In genomic region chr5:119687005-119687855, GRCm38 (mm10) we compare ENCODE assay signal across 11 mouse cellular contexts. TPM values are rescaled to one million over a fixed set of nuclear protein-coding genes. Genes with fewer than 3 reads are reported as not detected.
DNase-seq lines count a peak whose midpoint lies in the region; ATAC-seq and TF ChIP-seq lines count a peak whose summit lies in the region.
"Had no signal": no experiment of that assay in that cellular context is flagged by ENCODE, and none has a peak within 500 bp of the region (broad histone marks: within the 10 kb centered on the region; RNA-seq: fewer than 3 reads in every experiment).

No protein-coding gene starts in this region.

- H3K4me2 ChIP-seq in lung, embryonic 14.5 days: peak overlapping the region; percentile 73
- peak overlapping the region; percentile 58 for H3K4me2 ChIP-seq in embryonic facial prominence, embryonic 14.5 days (ENCODE audit: low read depth, low read length)
- no peak overlapping the region for H3K4me2 ChIP-seq in neural tube, embryonic 14.5 days (ENCODE audit: low read depth, low read length)
- H3K4me2 ChIP-seq: midbrain, embryonic 12.5 days had no signal

- no peak overlapping the region for H3K27ac ChIP-seq in lung, embryonic 14.5 days (ENCODE audit: low read depth)
- H3K27ac ChIP-seq in embryonic facial prominence, embryonic 14.5 days (replicated peaks; ENCODE audit: low read depth, low read length): peak overlapping the region; percentile 88; the same call in 1 of the 2 replicates
- no peak overlapping the region for H3K27ac ChIP-seq in neural tube, embryonic 14.5 days (ENCODE audit: low read depth, low read length)
- H3K27ac ChIP-seq: midbrain, embryonic 12.5 days had no signal

- WGBS in lung, embryonic 14.5 days: 9% methylated on average over 36 of the region's 36 CpGs
- WGBS in embryonic facial prominence, embryonic 14.5 days: 5% methylated on average over 36 of the region's 36 CpGs
- 2% methylated on average over 36 of the region's 36 CpGs for WGBS in neural tube, embryonic 14.5 days

- H3K4me1 ChIP-seq in lung, embryonic 14.5 days (ENCODE audit: insufficient read depth): peaks cover 22% of the 10 kb centered on the region
- peaks cover 6% of the 10 kb centered on the region; the same call in 1 of the 2 replicates for H3K4me1 ChIP-seq in embryonic facial prominence, embryonic 14.5 days (ENCODE audit: control insufficient read depth, insufficient read depth, low read length)
- no peaks in the 10 kb centered on the region for H3K4me1 ChIP-seq in neural tube, embryonic 14.5 days (ENCODE audit: control insufficient read depth, insufficient read depth, low read length)

- H3K27me3 ChIP-seq in lung, embryonic 14.5 days (ENCODE audit: insufficient read depth, low read length): peaks cover 61% of the 10 kb centered on the region
- peaks cover 69% of the 10 kb centered on the region for H3K27me3 ChIP-seq in embryonic facial prominence, embryonic 14.5 days (replicated peaks; ENCODE audit: control insufficient read depth, insufficient read depth, low read length)
- peaks cover 71% of the 10 kb centered on the region for H3K27me3 ChIP-seq in neural tube, embryonic 14.5 days (ENCODE audit: control insufficient read depth, insufficient read depth, low read length)

- peak overlapping the region; percentile 38; the same call in 1 of the 2 replicates for H3K4me3 ChIP-seq in lung, embryonic 14.5 days (ENCODE audit: low read depth, low read length)
- peak overlapping the region; percentile 34 for H3K4me3 ChIP-seq in embryonic facial prominence, embryonic 14.5 days (ENCODE audit: low read depth, low read length)
- H3K4me3 ChIP-seq in neural tube, embryonic 14.5 days (ENCODE audit: low read depth, low read length): no peak overlapping the region
- H3K4me3 ChIP-seq: midbrain, embryonic 12.5 days had no signal

- no peaks in the 10 kb centered on the region for H3K9me3 ChIP-seq in lung, embryonic 14.5 days (ENCODE audit: low read depth, low read length)
- H3K9me3 ChIP-seq in embryonic facial prominence, embryonic 14.5 days (ENCODE audit: control insufficient read depth, low read length): no peaks in the 10 kb centered on the region
- H3K9me3 ChIP-seq in neural tube, embryonic 14.5 days (ENCODE audit: control insufficient read depth, low read length): no peaks in the 10 kb centered on the region
- H3K9me3 ChIP-seq: midbrain, embryonic 12.5 days had no signal

- peak overlapping the region; percentile 44 for H3K9ac ChIP-seq in lung, embryonic 14.5 days
- H3K9ac ChIP-seq in embryonic facial prominence, embryonic 14.5 days (ENCODE audit: low read depth, low read length): peak overlapping the region; percentile 60
- H3K9ac ChIP-seq in neural tube, embryonic 14.5 days (replicated peaks; ENCODE audit: low read depth, low read length): no peak overlapping the region
- H3K9ac ChIP-seq: midbrain, embryonic 12.5 days had no signal

- ATAC-seq in lung, embryonic 14.5 days (ENCODE audit: insufficient read depth): no peak
- no peak; the same call in 1 of the 2 replicates for ATAC-seq in embryonic facial prominence, embryonic 14.5 days (ENCODE audit: low read depth)
- 0 out of 2 replicates have a peak, but pooled peaks have one; percentile 28 for ATAC-seq in neural tube, embryonic 14.5 days (ENCODE audit: low read depth)

- peaks cover 21% of the 10 kb centered on the region for H3K36me3 ChIP-seq in lung, embryonic 14.5 days (ENCODE audit: insufficient read depth)
- H3K36me3 ChIP-seq in embryonic facial prominence, embryonic 14.5 days (ENCODE audit: control insufficient read depth, insufficient read depth, low read length): peaks cover 11% of the 10 kb centered on the region
- no peaks in the 10 kb centered on the region for H3K36me3 ChIP-seq in neural tube, embryonic 14.5 days (ENCODE audit: control insufficient read depth, insufficient read depth, low read length)
- H3K36me3 ChIP-seq: midbrain, embryonic 12.5 days had no signal

- no peak for TF ChIP-seq CTCF in lung, embryonic 14.5 days (IDR thresholded peaks at IDR 0.05; ENCODE audit: low read depth)

- peak; percentile 60 for DNase-seq in embryo, embryonic 9.5 days (ENCODE audit: extremely low spot score)
- no peak for DNase-seq in embryo, embryonic 10.5 days (ENCODE audit: low spot score)
- DNase-seq in lung, embryonic 14.5 days: peak; percentile 63
- DNase-seq in lung, postnatal 14 days: no peak
- DNase-seq in embryonic facial prominence, embryonic 14.5 days (ENCODE audit: low spot score): no peak
- no peak for DNase-seq in MN1 (ENCODE audit: low spot score)
- no peak for DNase-seq in layer of hippocampus, postnatal 10 days (ENCODE audit: low spot score in 2 of 2)
- DNase-seq: gastrocnemius, postnatal 25 days; right cerebral cortex, adult 18-20 months had no signal

RNA-seq across cellular contexts. Expression of gene Tbx3, which starts 16.8 kb away (rescaled TPM):
- polyA plus RNA-seq in lung, embryonic 14.5 days (2014; fragmentation: Nextera tagmentation; extraction: Ambion mirVana): 82.1 and 84.8 TPM in 2 replicates
- 22.6 and 31.5 TPM in 2 replicates for polyA plus RNA-seq in embryonic facial prominence, embryonic 14.5 days (2014; fragmentation: Nextera tagmentation; extraction: Ambion mirVana)
- polyA plus RNA-seq in neural tube, embryonic 14.5 days (2014; fragmentation: Nextera tagmentation; extraction: Ambion mirVana): 0.88 and 6.4 TPM in 2 replicates
- 1 to 10 TPM; 3.0 to 3.6 TPM for total RNA-seq in layer of hippocampus, postnatal 10 days (2021)

Comparison
In these comparisons a context has a peak if more than half of its experiments do, and no peak if none do; other contexts are left out.
1. DNase-seq: peak in embryo, embryonic 9.5 days (single experiment) and lung, embryonic 14.5 days (single experiment); none in embryo, embryonic 10.5 days (single experiment), lung, postnatal 14 days (single experiment), embryonic facial prominence, embryonic 14.5 days (single experiment), MN1 (single experiment) and layer of hippocampus, postnatal 10 days (0 of 2).